Mouse (Mus musculus) bone marrow macrophage, adult 2 months (primary cell): Measurements from ENCODE around the gene Abcf3.

Experiments
- CTCF ChIP-seq: IDR thresholded peaks from 2 replicates; pipeline ENCODE4 v1.5.1; 2012; ENCODE audit warnings: low read depth, mild to moderate bottlenecking, low read length, moderate library complexity
- POLR2A ChIP-seq: IDR thresholded peaks from 2 replicates; pipeline ENCODE4 v1.6.1; 2012; ENCODE audit warnings: mild to moderate bottlenecking, low read depth, low read length, borderline replicate concordance

GRCm38 (mm10) chr16:20529375-20529774 lies 19.0 kb upstream of the Abcf3 start:
- TF ChIP-seq CTCF = no peak
- no peak for TF ChIP-seq POLR2A
